Mouse (Mus musculus) spleen, postnatal 10 days (tissue): ENCODE results near the gene Rad51b.
A peak's percentile ranks its signal among the peaks of the same experiment; 100 is the strongest.

Source experiments
- DNase-seq, 2 experiments: peaks; one replicate each; pipeline ENCODE4 v3.0.0; 2021 to 2022; ENCODE audit warnings: low spot score in 2 of 2

The Rad51b gene

DNA sequence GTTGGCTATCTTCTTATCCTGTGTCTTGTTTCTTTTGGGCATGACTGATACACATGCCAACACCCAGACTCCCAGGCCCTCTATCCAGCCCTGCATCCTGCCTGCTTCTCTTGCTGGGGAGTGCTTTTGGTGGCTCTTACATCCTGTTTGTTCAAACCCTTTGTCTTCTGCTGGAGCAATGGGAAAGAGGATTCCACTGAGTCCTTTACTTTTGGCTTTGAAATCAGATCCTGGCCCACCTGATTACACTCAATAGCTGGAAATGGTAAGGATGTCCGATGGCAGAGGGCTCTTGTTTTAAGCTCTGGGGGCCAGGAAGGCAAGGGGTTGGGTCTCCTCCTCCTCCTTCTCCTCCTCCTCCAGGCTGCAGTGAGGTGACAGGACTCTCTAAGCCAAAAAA lies 533.6 kb downstream of the Rad51b start:
- DNase-seq, result no peak

DNA sequence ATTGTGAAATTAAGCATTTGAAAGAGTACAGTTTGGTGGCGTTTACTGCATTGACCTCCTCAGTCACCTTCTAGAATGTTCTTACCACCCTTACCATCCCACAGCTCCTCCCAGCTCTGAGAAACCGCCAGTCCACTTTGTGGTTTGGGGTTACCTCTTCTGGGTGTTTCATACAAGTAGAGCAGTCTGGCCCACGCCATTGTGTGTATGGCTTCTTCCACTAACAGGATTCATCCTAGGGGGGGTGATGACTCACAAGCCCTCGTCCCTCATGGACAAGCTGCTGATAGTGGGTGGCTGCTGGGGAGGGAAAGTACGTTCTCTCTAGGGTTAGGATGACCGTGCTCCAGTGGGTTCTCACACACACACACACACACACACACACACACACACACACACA lies 535.5 kb downstream of the Rad51b start:
- DNase-seq, result no peak

DNA sequence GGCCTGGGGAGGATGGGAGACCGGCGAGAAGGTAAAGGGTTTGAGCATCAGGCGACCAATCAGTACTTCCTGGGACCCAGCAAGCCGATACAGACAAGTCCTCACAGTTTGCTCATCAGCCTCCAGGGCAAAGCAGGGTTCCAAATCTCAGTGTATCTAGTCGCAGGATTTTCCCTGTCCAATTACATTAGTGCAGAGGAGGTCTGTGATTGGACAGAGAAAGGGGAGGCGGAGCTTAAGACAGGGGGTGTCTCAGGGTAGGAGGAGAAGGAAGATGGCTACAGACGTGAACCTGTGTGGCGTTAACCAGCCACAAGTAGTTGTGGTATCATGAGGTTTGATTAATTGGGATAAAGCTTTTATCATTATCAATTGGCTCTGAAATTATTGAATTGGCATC lies 538.4 kb downstream of the Rad51b start:
- no peak for DNase-seq

DNA sequence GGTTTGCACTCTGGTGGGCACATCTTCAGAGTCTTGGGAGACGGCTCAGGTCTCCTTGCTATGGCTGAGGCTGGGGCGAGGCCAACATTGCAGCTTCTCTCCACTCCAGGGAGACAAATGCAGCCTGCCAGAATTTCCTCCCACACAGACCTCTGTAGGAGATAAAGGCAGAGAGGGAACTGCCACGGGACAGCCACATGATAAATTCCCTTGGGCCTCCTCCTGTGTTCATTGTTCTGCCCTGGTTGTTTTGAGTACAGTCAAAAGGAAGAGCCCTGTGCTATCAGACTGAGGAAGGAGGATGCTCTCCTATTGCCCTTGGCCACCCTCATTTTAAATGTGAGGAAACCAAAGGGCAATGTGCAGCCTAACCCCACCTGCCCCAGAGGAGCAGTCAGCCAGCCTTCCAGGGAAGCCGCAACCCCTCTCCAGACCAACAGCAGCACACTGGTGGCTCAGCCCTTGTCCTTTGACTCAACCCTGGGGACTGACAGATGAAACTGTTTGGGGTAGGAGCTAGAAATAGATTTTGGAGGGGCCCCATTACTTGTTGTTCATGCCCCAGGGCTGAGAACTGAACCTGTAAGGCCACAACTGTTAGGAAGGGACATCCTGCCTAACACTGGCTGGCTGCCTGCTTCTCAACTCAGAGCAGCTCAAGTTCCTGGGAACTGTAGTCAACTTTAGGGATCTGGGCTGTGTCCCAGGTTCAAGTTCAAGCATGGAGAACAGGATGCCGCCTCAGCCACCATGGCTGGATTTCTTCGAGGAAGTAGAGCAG lies 541.3 kb downstream of the Rad51b start:
- DNase-seq, result peak in 1 of 2 experiments; percentile 29

DNA sequence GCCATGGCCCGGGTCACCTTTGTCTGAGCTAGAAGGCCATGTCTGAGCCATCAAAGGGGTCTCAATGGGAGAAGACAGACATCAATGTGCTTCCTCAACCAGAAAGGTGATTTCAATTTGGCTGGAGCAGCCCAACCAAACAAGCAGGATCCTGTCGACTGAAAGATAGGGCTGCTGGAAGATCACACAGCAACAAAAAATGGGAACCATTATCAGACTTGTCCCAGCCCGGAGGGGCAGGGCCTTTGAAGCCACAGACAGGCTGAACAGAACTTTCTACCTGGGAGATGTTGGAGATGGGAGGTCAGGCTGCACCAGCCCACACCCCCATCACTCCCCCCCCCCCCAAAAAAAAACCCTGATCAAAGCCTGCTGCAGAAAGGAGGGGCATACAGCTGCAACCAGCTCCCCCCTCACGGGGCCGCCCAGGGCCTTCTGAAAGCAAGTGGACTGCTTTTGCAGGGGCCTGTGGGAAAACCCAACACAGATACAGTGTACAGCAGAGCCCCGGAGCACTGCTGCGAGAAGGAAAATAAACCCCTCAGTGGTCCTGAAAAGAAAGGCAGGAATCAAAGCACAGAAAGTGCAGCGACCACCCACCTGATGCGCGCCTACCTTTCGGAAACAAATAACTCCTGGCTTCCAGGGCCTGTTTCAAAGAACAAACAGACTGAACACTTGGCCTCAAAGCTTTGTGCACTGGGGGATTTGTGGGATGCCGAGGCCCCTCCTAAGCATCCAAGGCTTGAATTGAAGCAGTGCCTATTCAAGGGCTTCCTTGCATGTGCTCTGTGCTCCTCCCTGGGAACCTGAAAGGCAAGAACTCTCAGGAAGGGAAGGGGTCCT lies 542.2 kb downstream of the Rad51b start:
- no peak for DNase-seq

DNA sequence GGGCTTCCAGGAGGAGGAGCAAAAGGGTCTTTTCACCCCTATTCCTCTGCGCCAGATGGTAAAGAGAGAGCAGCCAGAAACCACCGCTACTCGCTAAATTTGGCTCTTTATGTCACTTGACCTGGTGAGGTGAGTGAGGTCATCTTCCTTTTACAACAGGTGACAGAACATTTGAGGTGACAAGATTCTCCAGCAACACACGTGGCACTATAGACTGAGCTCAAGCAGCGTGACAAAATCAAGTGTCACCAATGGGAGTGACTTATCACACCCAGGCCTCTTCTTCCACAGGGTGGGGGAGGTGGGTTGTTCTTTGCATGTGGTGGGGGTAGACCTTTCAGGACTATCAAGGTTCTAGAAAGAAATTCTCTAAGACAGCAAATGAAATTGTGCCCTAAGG lies 543.4 kb downstream of the Rad51b start:
- no peak for DNase-seq

DNA sequence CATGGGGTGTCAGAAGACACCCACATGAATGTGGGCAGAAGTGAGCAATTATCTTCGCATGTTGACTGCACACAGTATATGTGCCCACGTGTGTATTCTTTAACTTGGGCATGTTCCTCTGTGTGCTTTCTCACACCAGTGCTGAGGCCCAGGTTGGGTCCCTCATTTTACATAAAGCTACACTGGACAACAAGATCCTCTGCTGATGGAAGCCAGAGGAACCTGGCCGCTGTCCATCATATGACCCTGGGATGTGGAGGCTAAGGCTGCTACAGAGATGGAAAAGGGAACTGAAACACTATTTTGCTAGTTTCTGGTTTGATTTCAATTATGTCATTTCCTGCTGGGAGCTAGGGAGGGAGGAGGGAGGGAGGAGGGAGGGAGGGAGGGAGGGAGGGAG lies 544.2 kb downstream of the Rad51b start:
- DNase-seq, result peak in 1 of 2 experiments; percentile 31

DNA sequence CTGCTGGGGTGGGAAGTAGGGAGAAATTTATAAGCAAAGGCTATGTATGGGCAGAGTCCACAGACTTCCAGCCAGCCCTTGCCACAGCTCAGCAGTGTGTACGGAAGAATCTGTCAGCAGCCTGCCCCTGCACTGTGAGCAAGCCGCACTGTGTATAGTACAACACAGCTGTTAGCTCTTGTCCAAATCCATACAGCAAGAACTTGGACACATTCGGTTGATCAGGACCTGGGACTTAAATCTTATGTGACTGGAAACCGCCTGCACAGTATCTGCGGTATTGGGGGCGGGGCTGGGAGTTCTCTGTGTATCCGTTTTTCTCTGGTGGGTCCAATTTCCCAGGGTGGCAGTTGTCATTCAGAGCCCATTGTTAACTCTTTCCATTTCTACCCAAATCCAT lies 545.2 kb downstream of the Rad51b start:
- peak in 1 of 2 experiments; percentile 47 for DNase-seq

DNA sequence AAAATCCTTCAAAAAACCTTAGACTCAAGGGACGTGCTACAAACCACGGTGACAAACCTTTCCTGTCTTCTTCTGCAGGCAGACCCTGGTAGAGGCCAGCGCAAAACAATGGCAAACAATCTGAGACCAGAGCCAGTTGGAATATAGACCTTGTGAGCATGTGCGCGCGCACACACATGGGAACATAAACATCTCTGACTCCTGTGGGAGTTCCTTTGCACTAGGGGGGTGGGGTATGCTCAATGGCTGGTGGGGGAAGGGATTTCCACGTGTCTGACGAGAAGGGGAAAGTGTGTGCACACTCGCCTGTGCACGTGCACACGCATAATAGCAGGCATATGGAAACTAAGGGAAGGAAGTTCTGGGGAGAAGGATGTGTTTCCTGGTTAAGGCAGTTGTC lies 545.9 kb downstream of the Rad51b start:
- peak in 1 of 2 experiments; percentile 24 for DNase-seq

DNA sequence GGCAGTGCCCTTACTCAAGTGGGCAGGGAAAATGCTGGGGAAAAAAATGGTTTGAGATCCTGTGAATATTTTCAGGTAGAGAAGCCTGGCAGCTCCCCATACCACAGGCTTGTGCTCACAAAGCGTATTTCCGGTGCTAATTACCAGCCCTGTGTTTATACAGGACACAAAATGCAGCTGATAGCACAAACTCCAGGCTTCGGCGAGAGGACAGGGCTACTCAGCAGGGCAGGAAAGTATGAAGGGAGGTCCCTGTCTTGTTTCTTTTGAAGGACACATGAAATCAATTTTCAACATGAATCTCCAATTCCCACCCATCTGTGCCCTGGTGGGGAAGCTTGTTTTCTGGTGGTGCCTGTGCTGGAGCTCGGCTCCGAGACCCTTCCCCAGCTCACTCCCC lies 546.4 kb downstream of the Rad51b start:
- DNase-seq, result no peak

DNA sequence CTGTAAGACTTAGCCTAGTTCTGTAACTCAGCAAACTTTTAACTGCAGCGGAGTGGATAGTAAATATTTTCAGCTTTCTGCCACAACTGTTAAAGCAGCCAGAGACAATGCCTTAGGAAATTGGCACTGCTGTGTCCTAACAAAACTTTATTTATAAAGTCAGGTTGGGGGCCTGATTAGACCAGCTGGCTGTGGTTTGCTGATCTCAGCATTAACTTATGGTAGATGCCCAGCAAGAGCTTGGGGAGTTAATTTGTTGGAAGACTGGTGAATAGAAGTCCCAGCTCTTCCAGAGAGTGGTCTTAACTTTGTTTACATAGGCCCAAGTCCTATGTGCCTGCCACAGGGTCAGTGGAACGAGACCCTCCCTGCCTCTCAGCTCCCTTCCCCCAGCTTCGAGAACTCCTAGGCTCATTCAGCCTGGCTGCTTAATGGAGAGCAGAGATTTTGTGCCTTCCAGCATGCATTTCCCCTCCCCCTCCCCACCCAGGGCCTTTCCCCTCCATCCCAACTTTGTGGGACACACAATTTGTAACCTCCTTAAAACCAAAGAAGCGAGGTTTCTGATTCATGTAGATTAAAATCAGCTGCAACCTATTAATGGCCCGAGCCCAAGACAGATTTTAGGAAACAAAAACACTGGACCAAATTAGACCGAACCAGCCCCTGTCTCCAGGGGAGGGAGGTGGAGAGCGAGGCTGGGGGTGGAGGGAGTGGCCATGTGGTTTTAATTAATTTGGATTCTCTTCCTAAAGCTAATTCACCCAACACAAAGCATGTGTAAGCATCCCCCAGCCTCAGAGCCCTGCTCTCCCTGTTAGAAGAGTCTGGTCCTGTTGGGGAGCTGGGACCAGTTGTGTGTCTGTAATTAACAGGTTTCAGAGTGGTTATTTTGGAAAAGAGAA lies 549.4 kb downstream of the Rad51b start:
- no peak for DNase-seq

DNA sequence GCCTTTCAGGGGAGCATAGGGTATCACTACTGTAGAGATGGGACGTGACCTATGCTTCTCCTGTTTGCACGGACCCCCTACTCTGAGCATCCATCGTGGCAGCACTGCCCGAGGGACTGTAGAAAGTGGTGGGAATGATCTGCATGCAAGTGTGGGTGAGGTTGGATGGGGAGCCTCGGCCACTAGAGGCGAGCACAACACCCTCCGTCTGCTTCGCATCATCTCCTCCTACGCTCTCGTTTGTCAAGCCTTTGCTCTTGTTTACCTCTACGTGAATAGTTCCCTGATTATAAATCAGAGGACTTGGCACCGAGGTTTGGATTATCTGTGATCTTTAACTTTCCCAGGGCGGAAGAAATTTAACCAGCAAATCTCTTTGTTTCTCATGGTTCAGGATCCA lies 551.5 kb downstream of the Rad51b start:
- no peak for DNase-seq

DNA sequence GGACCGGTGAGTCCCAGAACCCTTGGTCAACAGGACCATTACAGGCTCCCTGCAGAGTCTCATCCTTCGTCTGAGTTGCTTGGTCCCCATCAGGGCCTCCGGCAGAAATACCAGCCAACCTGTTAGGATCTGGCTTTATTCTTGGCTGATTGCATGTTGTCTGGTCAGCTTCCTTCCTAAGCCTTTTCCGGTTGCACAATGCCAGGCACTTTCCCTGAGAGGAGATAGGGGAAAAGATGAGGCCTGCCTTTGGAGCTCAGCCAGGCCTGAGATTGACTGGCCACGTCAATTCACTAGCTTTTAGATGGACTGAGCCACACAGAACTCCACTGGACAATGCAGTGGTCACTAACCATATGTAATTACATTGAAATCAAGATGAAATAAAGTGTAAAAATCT lies 552.9 kb downstream of the Rad51b start:
- no peak for DNase-seq

DNA sequence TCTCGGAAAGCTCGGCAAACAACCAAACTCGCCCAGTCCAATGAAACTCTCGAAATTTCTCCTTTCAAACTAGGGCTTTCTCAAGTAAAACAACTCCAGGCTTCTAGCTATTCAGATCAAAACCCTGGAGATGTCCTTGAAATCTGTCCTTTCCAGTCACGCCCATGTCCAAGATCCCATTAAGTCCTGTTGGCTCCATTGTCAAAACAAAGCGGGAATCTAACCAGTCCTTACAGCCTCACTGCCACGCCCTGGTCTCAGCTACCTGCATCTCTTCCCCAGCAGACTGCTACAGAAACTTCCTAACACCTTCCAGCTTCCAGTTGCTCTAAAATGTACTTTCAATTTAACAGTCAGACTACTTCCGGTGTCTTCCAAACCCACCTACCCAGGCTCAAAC lies 554.8 kb downstream of the Rad51b start:
- no peak for DNase-seq

DNA sequence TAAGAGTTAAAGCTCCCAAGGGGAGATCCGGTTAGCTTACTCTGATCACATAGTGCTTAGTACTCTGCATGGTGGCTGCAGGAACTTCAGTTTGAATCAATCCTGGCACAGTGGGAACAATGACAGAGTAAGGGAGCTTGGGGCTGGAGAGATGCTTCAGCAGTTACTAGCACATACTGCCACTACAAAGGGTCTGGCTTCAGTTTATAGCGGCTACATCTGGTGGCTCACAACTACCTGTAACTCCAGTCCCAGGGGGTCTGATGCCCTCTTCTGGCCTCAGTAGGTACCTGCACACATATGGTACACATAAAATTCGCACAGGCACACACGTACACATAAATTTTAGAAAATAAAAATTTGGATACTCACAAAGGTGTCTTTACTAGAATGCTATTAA lies 555.5 kb downstream of the Rad51b start:
- DNase-seq, result no peak

DNA sequence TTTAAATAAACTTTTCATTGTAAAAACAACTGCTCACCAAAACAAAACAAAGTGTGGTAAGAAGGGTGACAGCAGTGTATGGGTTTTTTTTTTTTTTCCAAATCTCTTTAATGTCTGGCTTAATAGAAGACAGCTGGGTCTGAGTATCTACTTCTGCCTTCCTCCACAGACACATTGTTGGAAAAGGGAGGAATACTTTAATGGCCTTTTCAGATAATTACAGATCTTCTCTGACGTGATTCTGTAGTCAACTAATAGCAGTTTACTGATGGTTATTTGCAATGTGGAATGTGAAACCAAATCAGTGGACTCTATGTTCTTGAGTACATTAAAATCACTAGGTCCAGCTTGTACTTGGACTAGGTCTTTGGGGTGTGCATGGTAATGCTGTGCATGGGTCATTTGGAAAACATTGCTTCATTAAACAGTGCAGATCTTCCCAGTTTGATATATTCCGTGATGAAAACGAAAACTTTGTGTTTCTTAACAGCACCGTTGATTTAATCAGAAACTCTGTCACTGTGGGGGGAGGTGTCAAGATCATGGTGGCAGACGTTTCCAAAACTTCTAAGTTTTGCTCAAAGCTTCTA lies 556.9 kb downstream of the Rad51b start:
- DNase-seq, result no peak

DNA sequence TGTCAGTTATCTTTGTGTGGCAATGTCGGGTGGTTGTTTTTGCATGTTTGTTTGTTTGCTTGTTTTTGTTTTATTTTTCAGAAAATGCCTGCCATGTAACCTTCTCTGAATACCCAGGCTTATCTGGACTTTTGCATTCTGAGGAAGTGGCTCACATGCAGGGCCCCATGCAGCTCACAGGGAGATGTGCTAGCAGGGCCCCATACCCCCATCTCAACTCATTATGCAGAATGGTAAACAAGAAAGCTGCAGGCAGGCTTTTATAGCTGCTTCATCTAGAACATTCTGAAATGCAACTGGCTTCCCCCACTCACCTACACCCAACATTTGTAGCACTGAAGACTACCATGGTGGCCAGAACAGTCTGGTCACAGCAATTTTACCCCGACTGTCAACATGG lies 557.4 kb downstream of the Rad51b start:
- no peak for DNase-seq

DNA sequence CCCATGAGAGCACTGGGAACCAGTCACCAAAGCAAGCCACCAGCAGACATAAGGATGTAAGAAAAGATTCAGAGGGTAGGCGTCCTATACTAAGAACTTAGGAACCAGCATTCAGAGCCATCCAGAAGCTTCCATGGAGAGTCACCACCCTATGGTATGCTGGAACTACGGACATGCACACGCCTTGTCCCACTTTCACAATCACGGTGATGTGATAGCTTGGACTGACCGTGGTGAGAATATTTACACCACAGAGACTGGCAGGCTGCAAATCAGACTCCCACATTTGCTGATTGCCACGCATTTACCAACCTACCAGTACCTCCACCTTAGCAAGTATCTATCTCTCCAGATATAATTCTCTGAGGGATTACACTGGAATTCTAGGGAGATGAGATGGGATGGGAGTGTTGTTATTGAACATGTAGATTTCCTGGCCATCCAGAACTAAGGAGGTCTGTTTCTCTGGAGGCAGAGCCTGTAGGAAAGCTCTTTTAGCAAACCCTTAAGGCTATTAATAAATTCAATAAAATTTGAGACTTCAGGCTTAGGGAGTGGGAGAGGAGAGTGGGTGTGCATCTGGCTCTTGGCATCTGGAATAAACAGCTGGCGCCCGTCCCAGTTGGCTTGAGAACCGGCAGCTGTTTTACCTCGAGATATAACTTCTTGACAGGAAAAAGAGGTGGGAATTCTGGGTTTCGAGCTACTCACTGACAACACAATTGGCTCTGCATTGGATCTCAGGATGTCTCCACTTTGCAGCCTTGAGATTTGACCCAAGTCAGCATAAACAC lies 559.2 kb downstream of the Rad51b start:
- no peak for DNase-seq

DNA sequence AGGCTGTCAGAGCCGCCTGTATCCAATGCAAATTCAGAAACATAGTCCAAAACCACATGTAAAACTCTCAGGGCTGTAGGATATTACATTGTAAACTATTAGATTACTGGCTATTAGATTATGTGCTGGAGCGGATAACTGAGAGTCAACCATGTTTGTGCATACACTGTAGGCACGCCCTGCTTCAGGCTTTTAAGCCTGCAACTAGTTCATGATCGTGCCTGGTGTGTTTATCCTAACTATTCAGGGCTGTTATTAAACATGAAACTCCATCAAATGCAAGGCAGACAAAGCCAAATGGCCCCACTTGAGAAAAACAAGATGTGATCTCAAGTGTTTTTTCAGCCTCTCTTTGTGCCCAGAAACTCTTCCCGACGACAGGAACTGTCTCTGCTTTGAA lies 560.6 kb downstream of the Rad51b start:
- DNase-seq, result no peak

DNA sequence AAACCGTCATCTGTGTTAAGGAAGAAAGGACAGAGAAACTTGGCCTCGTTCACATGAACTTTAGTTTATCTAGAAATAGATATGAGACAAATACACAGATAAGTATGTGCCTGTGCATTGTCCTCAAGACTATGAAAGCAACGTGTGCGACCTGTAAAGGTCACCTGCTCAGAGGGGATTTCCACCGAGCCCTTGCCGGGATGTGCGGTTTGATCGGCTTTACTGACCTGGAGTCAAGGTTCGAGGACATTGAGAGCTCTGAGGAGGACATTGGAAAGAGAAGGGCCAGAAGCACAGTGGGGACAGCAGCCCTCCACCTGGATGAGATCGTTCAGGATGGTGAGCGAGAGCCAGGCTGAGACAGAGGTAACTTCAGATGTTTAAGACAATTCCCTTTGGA lies 561.3 kb downstream of the Rad51b start:
- DNase-seq, result no peak
